Mouse (Mus musculus): ENCODE results near the gene Zfp148. TPM values are rescaled to one million over a fixed set of nuclear protein-coding genes. Genes with fewer than 3 reads are reported as not detected.

The Zfp148 gene
- polyA plus RNA-seq, 1 experiment: 30.6 TPM

DNA sequence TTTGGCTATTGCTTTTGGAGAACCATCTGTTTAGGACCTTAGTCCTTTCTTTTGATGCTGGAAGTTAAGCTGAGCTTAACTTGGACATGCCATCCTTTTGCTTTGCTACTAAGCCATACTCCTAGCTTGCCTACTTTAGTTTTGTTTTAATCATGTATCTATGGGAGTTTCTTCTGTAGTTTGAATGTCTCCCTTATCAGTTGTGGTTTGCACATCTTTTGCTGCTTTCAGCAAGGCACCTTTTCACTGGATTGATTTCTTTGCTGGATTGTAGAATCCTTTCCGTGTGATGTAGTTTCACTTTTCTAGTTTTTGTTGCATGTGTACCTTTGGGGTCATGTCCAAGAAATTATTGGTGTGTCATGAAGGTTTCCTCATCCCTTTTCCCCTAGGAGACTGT is 30.0 kb downstream of the Zfp148 start:
- H3K27ac ChIP-seq (ENCODE audit: control insufficient read depth, insufficient read depth, low read depth, low read length, poor library complexity): no peak overlapping the region
- H3K4me3 ChIP-seq (replicated peaks; ENCODE audit: control insufficient read depth, low read depth, low read length): no peak overlapping the region
- WGBS: 68% methylated on average over 1 of the region's 1 CpGs
- TF ChIP-seq POLR2A (IDR thresholded peaks at IDR 0.05; ENCODE audit: borderline replicate concordance, control insufficient read depth, low read depth, low read length) (no peak), CTCF (IDR thresholded peaks at IDR 0.05; ENCODE audit: control insufficient read depth, insufficient read depth, low read length) (no peak)
- H3K4me1 ChIP-seq (ENCODE audit: control insufficient read depth, insufficient read depth, low read length): no peaks in the 10 kb centered on the region

DNA sequence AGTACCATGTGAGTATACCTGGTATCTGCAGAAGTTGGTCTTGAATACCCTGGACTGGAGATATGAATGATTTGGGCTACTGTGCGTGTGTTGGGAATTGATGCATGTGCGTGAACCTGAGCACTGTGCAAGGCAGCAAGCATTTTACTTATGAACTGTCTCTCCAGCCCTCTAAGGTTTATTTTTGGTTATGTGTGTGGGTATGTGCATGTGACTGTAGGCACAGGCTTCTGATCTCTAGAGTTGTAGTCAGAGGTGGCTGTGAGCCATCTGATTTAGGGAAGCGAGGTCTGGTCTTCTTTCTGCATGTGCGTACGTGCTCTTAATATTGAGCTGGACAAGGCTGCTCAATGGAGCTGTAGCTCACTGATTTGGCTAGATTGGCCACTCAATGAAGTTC is 33.6 kb downstream of the Zfp148 start:
- H3K27ac ChIP-seq (ENCODE audit: control insufficient read depth, insufficient read depth, low read depth, low read length, poor library complexity): no peak overlapping the region
- 62% methylated on average over 5 of the region's 5 CpGs for WGBS
- no peak for TF ChIP-seq POLR2A (IDR thresholded peaks at IDR 0.05; ENCODE audit: borderline replicate concordance, control insufficient read depth, low read depth, low read length)
- TF ChIP-seq CTCF (IDR thresholded peaks at IDR 0.05; ENCODE audit: control insufficient read depth, insufficient read depth, low read length): no peak
- no peak overlapping the region for H3K4me3 ChIP-seq (replicated peaks; ENCODE audit: control insufficient read depth, low read depth, low read length)
- no peaks in the 10 kb centered on the region for H3K4me1 ChIP-seq (ENCODE audit: control insufficient read depth, insufficient read depth, low read length)

DNA sequence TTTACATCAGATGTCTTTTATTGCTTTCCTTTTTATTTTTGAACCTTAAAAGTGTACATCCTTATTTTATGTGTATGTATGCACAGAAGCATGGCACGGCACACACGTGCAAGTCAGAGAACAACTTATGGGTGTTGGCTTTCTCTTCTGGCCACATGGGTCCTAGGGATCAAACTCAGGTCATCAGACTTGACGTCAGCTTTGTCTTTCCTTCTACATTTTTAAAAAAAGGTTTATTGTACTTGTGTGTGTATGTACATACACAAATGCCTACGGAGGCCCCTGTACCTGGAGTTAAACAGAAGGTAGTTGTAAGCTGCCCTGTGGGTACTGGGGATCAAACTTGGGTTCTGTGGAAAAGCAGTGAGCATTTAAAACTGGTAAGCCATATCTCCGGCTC is 35.0 kb downstream of the Zfp148 start:
- Histone ChIP-seq H3K4me3 (replicated peaks; ENCODE audit: control insufficient read depth, low read depth, low read length) (no peak overlapping the region), H3K4me1 (ENCODE audit: control insufficient read depth, insufficient read depth, low read length) (no peaks in the 10 kb centered on the region), H3K27ac (ENCODE audit: control insufficient read depth, insufficient read depth, low read depth, low read length, poor library complexity) (no peak overlapping the region)
- TF ChIP-seq POLR2A (IDR thresholded peaks at IDR 0.05; ENCODE audit: borderline replicate concordance, control insufficient read depth, low read depth, low read length) (no peak), CTCF (IDR thresholded peaks at IDR 0.05; ENCODE audit: control insufficient read depth, insufficient read depth, low read length) (no peak)
- 81% methylated on average over 5 of the region's 5 CpGs for WGBS

DNA sequence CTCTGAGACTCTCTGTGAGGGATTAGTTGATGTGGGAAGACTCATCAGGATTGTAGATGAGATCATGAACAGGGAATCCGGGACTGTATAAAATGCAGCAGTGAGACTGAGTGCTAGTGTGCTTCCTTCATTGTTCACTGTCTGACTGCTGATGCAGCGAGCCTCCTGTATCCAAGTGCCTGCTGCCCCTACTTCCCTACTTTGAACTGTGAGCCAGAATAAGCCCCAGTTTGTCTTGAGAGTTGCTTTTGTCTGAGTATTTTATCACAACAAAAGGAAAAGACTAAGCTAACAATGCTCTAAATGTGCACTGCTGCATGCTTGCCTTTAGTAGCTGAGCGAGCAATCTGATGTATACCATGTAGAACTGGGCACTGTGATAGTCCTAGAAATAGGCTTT is 47.7 kb downstream of the Zfp148 start:
- no peaks in the 10 kb centered on the region for H3K4me1 ChIP-seq (ENCODE audit: control insufficient read depth, insufficient read depth, low read length)
- no peak overlapping the region for H3K27ac ChIP-seq (ENCODE audit: control insufficient read depth, insufficient read depth, low read depth, low read length, poor library complexity)
- no peak overlapping the region for H3K4me3 ChIP-seq (replicated peaks; ENCODE audit: control insufficient read depth, low read depth, low read length)
- WGBS: 87% methylated on average over 3 of the region's 3 CpGs
- TF ChIP-seq CTCF (IDR thresholded peaks at IDR 0.05; ENCODE audit: control insufficient read depth, insufficient read depth, low read length): no peak

DNA sequence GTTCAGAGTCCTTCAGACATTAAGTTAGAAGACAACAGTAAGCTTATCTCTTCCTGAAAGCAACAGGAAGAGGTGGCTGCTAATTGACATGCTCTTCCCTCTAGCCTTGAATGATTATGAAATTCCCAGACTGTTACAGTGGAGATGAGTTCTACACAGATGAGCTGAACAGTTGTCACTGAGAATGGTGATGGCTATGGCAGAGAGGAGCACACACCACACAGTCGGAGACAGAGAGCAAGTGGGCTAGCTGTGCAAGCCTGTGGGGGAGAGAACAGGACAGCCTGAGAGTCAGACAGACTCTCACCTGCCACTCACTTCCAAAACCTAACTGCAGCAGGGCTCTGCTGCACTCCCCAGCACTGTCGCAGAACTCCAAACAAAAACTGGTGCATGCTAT is 51.0 kb downstream of the Zfp148 start:
- WGBS: 77% methylated on average over 2 of the region's 2 CpGs

DNA sequence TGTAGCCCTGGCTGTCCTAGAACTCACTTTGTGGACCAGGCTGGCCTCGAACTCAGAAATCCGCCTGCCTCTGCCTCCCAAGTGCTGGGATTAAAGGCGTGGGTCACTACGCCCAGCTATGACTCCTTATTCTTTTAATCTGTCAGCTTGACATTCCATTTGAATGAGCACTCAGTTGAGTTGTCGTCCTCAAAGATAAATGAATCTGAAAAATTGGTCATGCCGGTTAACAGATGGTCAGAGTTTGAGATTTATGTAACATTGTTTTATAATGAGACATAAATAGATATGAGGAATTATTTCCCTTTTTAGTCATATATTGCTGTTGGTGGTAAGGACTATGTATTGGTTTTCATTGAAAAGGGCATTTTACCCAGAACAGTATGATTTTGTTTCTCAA is 60.4 kb downstream of the Zfp148 start:
- 85% methylated on average over 6 of the region's 6 CpGs for WGBS
- H3K27ac ChIP-seq (ENCODE audit: control insufficient read depth, insufficient read depth, low read depth, low read length, poor library complexity): no peak overlapping the region
- TF ChIP-seq CTCF (IDR thresholded peaks at IDR 0.05; ENCODE audit: control insufficient read depth, insufficient read depth, low read length) (no peak), POLR2A (IDR thresholded peaks at IDR 0.05; ENCODE audit: borderline replicate concordance, control insufficient read depth, low read depth, low read length) (no peak)

More for the DNA sequence above, 51.0 kb downstream of the Zfp148 start:
- H3K4me3 ChIP-seq (replicated peaks; ENCODE audit: control insufficient read depth, low read depth, low read length): no peak overlapping the region
- TF ChIP-seq POLR2A (IDR thresholded peaks at IDR 0.05; ENCODE audit: borderline replicate concordance, control insufficient read depth, low read depth, low read length): no peak
- no peak for TF ChIP-seq CTCF (IDR thresholded peaks at IDR 0.05; ENCODE audit: control insufficient read depth, insufficient read depth, low read length)
- no peak overlapping the region for H3K27ac ChIP-seq (ENCODE audit: control insufficient read depth, insufficient read depth, low read depth, low read length, poor library complexity)
- H3K4me1 ChIP-seq (ENCODE audit: control insufficient read depth, insufficient read depth, low read length): no peaks in the 10 kb centered on the region

DNA sequence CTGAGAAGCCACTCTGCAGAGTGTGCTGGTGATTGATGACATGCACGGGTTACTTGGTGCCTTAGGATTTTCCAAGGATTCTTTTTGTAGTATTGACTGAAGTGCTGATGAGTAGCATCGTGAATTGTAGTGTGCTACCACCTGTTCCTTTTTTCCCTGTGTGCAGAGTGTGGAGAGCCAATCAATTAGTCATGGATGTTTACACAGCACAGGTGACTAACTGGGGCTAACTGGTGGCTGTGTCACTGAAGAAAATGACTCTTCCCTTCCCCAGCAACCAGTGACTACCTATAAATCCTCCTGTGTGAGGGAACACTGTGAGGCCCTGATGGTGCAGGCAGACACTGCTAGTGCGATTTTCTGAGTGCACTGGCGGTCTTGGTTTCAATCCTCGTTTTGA is 66.2 kb downstream of the Zfp148 start:
- 81% methylated on average over 5 of the region's 5 CpGs for WGBS
- Histone ChIP-seq H3K4me1 (ENCODE audit: control insufficient read depth, insufficient read depth, low read length) (no peaks in the 10 kb centered on the region; the same call in 1 of the 2 replicates), H3K27ac (ENCODE audit: control insufficient read depth, insufficient read depth, low read depth, low read length, poor library complexity) (no peak overlapping the region), H3K4me3 (replicated peaks; ENCODE audit: control insufficient read depth, low read depth, low read length) (no peak overlapping the region)
- TF ChIP-seq POLR2A (IDR thresholded peaks at IDR 0.05; ENCODE audit: borderline replicate concordance, control insufficient read depth, low read depth, low read length) (no peak), CTCF (IDR thresholded peaks at IDR 0.05; ENCODE audit: control insufficient read depth, insufficient read depth, low read length) (no peak)

More for the DNA sequence above, 60.4 kb downstream of the Zfp148 start:
- Histone ChIP-seq H3K4me1 (ENCODE audit: control insufficient read depth, insufficient read depth, low read length) (no peaks in the 10 kb centered on the region; the same call in 1 of the 2 replicates), H3K4me3 (replicated peaks; ENCODE audit: control insufficient read depth, low read depth, low read length) (no peak overlapping the region)

DNA sequence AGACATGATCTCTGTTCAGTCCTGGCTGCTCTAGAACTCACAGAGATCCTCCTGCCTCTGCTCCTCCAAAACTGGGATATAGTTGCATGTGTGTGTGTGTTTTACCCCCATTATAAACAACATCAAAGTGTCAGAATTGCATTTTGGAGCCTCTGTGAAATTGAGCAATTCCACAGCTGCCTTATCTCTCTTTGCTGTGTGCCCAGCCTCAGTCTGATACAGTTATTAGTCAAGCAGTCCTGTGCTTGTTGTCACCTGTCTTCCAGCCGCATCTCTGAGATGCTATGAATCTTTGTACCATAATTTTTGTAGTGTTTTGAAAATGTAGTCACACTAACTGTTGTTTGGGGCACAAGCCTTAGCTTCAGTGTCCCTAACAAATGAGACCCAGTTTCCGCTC is 73.2 kb downstream of the Zfp148 start:
- Histone ChIP-seq H3K27ac (ENCODE audit: control insufficient read depth, insufficient read depth, low read depth, low read length, poor library complexity) (no peak overlapping the region), H3K4me1 (ENCODE audit: control insufficient read depth, insufficient read depth, low read length) (no peaks in the 10 kb centered on the region; the same call in 1 of the 2 replicates), H3K4me3 (replicated peaks; ENCODE audit: control insufficient read depth, low read depth, low read length) (no peak overlapping the region)
- TF ChIP-seq POLR2A (IDR thresholded peaks at IDR 0.05; ENCODE audit: borderline replicate concordance, control insufficient read depth, low read depth, low read length) (no peak), CTCF (IDR thresholded peaks at IDR 0.05; ENCODE audit: control insufficient read depth, insufficient read depth, low read length) (no peak)
- 78% methylated on average over 2 of the region's 2 CpGs for WGBS

DNA sequence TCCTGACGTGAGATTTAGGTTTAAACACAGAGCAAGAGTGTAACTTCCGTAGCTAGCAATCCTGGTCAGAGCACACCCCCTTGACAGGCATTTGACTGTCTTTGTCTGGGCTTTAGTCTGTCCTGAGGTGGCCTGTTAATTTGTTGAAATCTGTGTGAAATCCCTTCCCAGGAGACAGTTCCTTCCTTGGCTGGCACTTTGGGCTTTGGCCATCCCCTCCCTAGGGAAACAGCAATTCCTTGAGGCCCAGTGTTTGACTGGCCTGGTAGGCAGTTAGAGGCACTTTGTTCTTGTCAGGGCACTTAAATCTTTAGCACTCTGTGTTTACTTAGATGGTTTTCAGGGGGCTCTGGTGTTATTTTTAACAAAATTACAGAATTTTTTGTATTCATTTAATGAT is 73.7 kb downstream of the Zfp148 start:
- no peak for TF ChIP-seq POLR2A (IDR thresholded peaks at IDR 0.05; ENCODE audit: borderline replicate concordance, control insufficient read depth, low read depth, low read length)
- WGBS: 88% methylated on average over 2 of the region's 2 CpGs
- Histone ChIP-seq H3K4me1 (ENCODE audit: control insufficient read depth, insufficient read depth, low read length) (no peaks in the 10 kb centered on the region; the same call in 1 of the 2 replicates), H3K4me3 (replicated peaks; ENCODE audit: control insufficient read depth, low read depth, low read length) (no peak overlapping the region), H3K27ac (ENCODE audit: control insufficient read depth, insufficient read depth, low read depth, low read length, poor library complexity) (no peak overlapping the region; the same call in 1 of the 2 replicates)
